Mouse (Mus musculus) heart, postnatal 0 days (tissue): ENCODE measurements around the gene Wasf2.

Experiments
- CTCF ChIP-seq: IDR thresholded peaks from 2 replicates; pipeline ENCODE4 v1.5.1; 2016; ENCODE audit warnings: antibody characterized with exemption, control low read depth, low read depth
- EP300 ChIP-seq: IDR thresholded peaks from 2 replicates; pipeline ENCODE4 v1.6.1; 2016; ENCODE audit warnings: antibody characterized with exemption, low read depth

DNA sequence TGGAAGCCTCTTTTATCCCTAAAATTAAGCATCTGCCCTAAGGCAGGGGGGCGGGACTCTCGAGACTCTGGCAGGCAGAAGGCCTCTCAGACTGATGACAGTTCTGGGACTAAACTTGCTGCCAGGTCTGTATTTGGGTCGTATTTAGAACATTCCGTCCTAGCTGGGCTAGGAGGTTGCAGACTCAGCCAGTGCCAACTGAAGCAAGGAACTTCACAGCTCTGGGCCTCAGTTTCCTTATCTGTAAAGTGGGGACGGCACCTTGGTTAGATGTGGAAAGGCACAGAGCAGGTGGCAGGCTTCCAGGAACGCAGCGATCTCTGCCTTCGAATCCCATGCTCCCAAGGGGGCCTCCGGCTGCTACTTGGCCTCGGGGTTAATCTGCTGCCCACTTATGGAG, 95.8 kb downstream of the Wasf2 start:
- TF ChIP-seq CTCF (no peak), EP300 (no peak)
